Mouse (Mus musculus) hindbrain, embryonic 11.5 days (tissue): ENCODE measurements around the gene 2010003K11Rik. TPM values are rescaled to one million over a fixed set of nuclear protein-coding genes. Genes with fewer than 3 reads are reported as not detected.
A peak's percentile ranks its signal among the peaks of the same experiment; 100 is the strongest.

Experiments used
- ATAC-seq: fragments of 200-750 bp; cut with Nextera tagmentation; 2 replicates; pipeline ENCODE4 v1.8.0; 2017; ENCODE audit warnings: mild to moderate bottlenecking, moderate TSS enrichment, moderate library complexity; ENCODE audit not compliant: low FRiP score
- DNase-seq: peaks from one replicate; pipeline ENCODE4 v3.0.0-alpha.2; 2015; ENCODE audit warnings: low spot score
- H3K27ac ChIP-seq: fragments of 300-500 bp; sonication (generic); 2 replicates; pipeline ENCODE4 v1.5.1; 2014; ENCODE audit warnings: mild to moderate bottlenecking, low read depth, low read length
- H3K27me3 ChIP-seq: fragments of 300-500 bp; sonication (generic); 2 replicates; pipeline ENCODE4 v1.6.1; 2014; ENCODE audit warnings: mild to moderate bottlenecking, low read length, moderate library complexity, mixed read lengths; ENCODE audit not compliant: control insufficient read depth, insufficient read depth
- H3K36me3 ChIP-seq: fragments of 300-500 bp; sonication (generic); 2 replicates; pipeline ENCODE4 v1.6.1; 2014; ENCODE audit warnings: mild to moderate bottlenecking, low read length, moderate library complexity, mixed read lengths; ENCODE audit not compliant: control insufficient read depth, insufficient read depth
- H3K4me1 ChIP-seq: fragments of 300-500 bp; sonication (generic); replicated peaks from 2 replicates; pipeline ENCODE4 v1.6.1; 2014; ENCODE audit warnings: low read length, mixed read lengths; ENCODE audit not compliant: control insufficient read depth, insufficient read depth
- H3K4me2 ChIP-seq: fragments of 300-500 bp; sonication (generic); replicated peaks from 2 replicates; pipeline ENCODE4 v1.6.1; 2014; ENCODE audit warnings: mild to moderate bottlenecking, low read depth, low read length
- H3K4me3 ChIP-seq: fragments of 300-500 bp; sonication (generic); 2 replicates; pipeline ENCODE4 v1.5.1; 2014; ENCODE audit warnings: low read depth, low read length
- H3K9ac ChIP-seq: fragments of 300-500 bp; sonication (generic); 2 replicates; pipeline ENCODE4 v1.6.1; 2014; ENCODE audit warnings: low read depth, low read length
- H3K9me3 ChIP-seq: fragments of 300-500 bp; sonication (generic); 2 replicates; pipeline ENCODE4 v1.6.1; 2016; ENCODE audit warnings: low read length; ENCODE audit not compliant: control insufficient read depth
- WGBS: fragments of 180-500 bp; shearing (Covaris S2); extraction: QIAGEN DNeasy Blood & Tissue Kit; methylation state at CpG from one replicate; pipeline ENCODE4 v1.1.7; 2014; 5-methylcytosine and 5-hydroxymethylcytosine counted together
- polyA plus RNA-seq: library from polyadenylated mRNA; unstranded; fragments of >200 nt; fragmentation: Nextera tagmentation; extraction: Ambion mirVana; gene quantifications from 2 replicates; pipeline ENCODE4 v1.2.1, GENCODE M21; 2014

Gene 2010003K11Rik
- polyA plus RNA-seq, 1 experiment from 2014 or later = not detected

DNA sequence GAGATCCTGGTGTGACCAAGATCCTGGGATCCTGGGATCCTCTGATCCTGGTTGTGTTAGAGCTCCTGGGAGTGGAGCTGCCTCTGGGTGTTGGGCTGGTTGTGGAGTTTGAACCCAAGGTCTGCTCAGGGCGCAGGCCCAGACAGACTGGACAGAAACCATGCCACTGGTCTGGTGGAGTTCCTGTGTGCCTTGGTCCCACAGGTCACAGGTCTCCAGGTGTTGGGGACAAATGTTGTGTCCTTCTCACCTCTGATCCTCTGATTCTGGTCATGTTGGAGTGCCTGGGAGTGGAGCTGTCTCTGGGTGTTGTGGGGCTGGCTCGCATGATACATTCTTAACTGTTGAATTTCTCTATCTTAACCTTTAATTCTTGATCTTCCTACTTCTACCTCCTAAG lies 36.3 kb upstream of the 2010003K11Rik start:
- WGBS = 91% methylated on average over 2 of the region's 2 CpGs
- no peak overlapping the region for H3K4me3 ChIP-seq

DNA sequence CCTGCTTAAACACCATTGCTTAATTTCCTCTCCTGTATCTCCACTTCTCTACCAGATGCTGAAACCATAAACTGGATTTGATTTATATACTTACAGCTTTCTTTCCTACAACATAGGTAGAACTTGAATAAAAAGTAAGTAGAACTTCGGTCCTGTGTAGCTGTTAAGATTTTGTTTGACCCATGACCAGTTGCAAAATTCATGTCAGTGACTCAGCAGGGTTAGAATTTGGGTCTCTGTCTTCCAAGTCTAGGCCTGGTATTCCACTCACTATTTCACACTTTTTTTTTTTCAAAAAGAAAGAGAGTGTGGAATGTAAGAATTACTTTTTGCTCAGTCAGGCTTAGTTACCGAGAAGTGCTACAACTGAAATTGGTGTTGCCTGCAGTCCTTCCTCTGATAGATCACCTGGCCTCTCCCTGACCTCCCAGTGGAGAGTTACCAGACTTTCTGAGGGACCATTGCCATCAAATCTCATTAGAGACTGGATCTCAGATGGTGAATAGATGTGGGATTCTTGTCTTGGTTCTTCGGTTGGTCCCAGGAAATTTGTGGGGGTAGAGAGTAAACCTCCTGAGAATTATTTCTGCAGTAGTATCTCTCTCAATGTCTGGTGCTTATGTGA lies 23.2 kb upstream of the 2010003K11Rik start:
- H3K4me3 ChIP-seq = no peak overlapping the region
- no peak overlapping the region for H3K4me2 ChIP-seq
- H3K4me1 ChIP-seq = no peaks in the 10 kb centered on the region
- no peak for ATAC-seq
- H3K9me3 ChIP-seq = no peaks in the 10 kb centered on the region
- no peak overlapping the region for H3K9ac ChIP-seq
- 84% methylated on average over 3 of the region's 3 CpGs for WGBS
- H3K27me3 ChIP-seq = no peaks in the 10 kb centered on the region
- no peak for DNase-seq
- no peaks in the 10 kb centered on the region for H3K36me3 ChIP-seq
- no peak overlapping the region for H3K27ac ChIP-seq

More for the DNA sequence above, 36.3 kb upstream of the 2010003K11Rik start:
- Histone ChIP-seq H3K4me1 (no peaks in the 10 kb centered on the region), H3K36me3 (no peaks in the 10 kb centered on the region), H3K27ac (no peak overlapping the region), H3K9ac (no peak overlapping the region), H3K4me2 (no peak overlapping the region), H3K27me3 (no peaks in the 10 kb centered on the region), H3K9me3 (no peaks in the 10 kb centered on the region)
- no peak for ATAC-seq
- no peak for DNase-seq

DNA sequence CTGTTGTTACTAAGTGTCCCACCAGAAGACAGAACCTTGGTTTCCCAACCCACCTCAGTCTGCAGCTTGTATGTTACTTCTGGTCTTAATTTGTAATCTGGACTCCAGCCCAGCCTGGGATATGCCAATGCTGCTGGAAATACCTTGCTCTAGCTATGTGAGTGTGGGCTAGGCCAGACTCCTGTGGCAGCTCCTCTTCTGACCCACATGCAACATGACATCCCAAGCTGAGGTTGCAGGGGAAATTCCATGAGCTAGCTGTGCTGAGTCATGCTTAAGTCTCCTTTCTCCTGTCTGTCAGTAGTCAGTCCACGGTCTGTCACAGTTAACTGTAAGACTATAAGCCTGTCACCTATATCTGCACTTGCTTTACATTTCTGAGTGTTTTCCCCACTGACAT lies 19.1 kb upstream of the 2010003K11Rik start:
- Histone ChIP-seq H3K36me3 (no peaks in the 10 kb centered on the region), H3K4me1 (no peaks in the 10 kb centered on the region), H3K4me3 (no peak overlapping the region), H3K27me3 (no peaks in the 10 kb centered on the region), H3K27ac (no peak overlapping the region), H3K9ac (no peak overlapping the region), H3K4me2 (no peak overlapping the region), H3K9me3 (no peaks in the 10 kb centered on the region)
- ATAC-seq (no peak), DNase-seq (no peak)
- WGBS = 85% methylated on average over 1 of the region's 1 CpGs

DNA sequence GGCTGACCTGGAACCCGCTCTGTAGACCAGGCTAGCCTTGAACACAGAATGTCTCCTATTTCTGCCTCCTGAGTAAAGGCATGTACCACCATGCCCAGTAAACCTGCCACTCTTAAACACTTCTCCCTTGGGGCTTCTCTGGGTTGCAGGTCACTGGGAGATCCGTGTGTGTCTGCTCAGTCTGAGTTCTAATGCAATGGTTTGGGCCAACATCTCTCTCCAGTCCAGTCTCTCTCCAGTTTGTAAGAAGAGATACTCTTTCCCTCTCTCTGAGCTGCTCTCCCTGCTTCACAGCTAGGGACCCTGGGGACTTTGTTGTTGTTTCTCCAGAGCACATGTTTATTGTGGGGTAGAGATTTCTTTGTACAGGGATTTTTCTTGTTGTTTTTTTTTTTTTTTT lies 17.9 kb upstream of the 2010003K11Rik start:
- H3K4me1 ChIP-seq = no peaks in the 10 kb centered on the region
- no peak overlapping the region for H3K4me2 ChIP-seq
- no peaks in the 10 kb centered on the region for H3K9me3 ChIP-seq
- 69% methylated on average over 2 of the region's 2 CpGs for WGBS
- ATAC-seq = no peak
- no peaks in the 10 kb centered on the region for H3K36me3 ChIP-seq
- H3K27me3 ChIP-seq = no peaks in the 10 kb centered on the region
- no peak overlapping the region for H3K4me3 ChIP-seq
- no peak for DNase-seq
- no peak overlapping the region for H3K9ac ChIP-seq
- H3K27ac ChIP-seq = no peak overlapping the region

DNA sequence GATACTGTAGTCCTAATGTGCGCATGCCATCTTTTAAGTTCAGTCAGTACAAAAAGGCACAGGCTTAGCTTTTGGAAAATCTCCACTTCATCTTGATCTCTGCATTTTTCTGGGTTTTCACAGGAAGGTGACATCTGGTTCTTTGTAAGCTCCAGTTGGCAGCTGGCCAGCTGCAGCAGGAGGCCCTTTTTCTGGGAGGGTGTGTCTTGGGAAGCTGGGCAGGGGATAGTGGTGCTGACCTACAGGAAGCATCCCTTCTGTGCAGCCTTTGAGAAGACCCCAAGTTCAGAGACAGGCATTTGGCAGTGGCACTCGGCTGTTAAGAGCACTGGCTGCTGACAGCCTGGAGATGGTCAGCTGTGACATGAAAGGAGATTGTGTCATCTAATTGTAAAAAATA lies 17.4 kb upstream of the 2010003K11Rik start:
- ATAC-seq (no peak), DNase-seq (peak; percentile 38)
- H3K27me3 ChIP-seq = no peaks in the 10 kb centered on the region
- H3K9me3 ChIP-seq = no peaks in the 10 kb centered on the region
- H3K4me3 ChIP-seq = no peak overlapping the region
- WGBS = 64% methylated on average over 2 of the region's 2 CpGs
- no peak overlapping the region for H3K27ac ChIP-seq
- no peak overlapping the region for H3K4me2 ChIP-seq
- H3K9ac ChIP-seq = no peak overlapping the region
- H3K36me3 ChIP-seq = no peaks in the 10 kb centered on the region
- H3K4me1 ChIP-seq = no peaks in the 10 kb centered on the region

DNA sequence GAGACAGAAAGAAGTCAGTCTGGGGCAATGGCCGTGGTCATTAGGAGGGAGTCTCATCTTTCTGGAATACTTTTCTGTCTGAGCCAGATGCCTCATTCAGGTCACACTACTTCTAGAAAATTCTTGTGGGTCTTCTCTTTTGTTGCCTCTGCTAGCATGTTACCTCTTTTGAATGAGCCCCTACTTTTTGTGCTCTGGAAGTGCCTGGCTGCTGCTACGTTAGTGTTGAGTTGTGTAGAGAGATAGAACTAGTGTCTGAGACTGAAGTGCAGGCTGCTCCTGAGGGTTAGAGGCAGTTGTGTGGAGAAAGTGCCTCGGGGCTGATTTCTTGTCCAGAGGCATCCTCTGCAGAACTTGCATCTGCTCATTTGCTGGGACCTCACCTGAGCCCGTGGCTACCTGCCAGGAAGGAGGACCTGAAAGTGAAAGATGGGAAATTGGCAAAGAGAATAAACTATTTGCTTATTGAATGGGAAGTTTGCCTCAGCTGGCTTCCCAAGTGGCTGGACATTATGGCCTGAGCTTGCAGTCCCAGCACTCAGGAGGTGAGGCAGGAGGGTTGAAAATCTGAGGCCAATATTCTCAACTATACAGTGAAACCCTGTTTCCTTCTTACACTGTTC lies 15.0 kb upstream of the 2010003K11Rik start:
- H3K9ac ChIP-seq = no peak overlapping the region
- H3K27me3 ChIP-seq = no peaks in the 10 kb centered on the region
- no peaks in the 10 kb centered on the region for H3K9me3 ChIP-seq
- DNase-seq (no peak), ATAC-seq (no peak)
- no peak overlapping the region for H3K4me2 ChIP-seq
- no peaks in the 10 kb centered on the region for H3K4me1 ChIP-seq
- WGBS = 70% methylated on average over 4 of the region's 4 CpGs
- no peak overlapping the region for H3K27ac ChIP-seq
- no peaks in the 10 kb centered on the region for H3K36me3 ChIP-seq
- H3K4me3 ChIP-seq = no peak overlapping the region

DNA sequence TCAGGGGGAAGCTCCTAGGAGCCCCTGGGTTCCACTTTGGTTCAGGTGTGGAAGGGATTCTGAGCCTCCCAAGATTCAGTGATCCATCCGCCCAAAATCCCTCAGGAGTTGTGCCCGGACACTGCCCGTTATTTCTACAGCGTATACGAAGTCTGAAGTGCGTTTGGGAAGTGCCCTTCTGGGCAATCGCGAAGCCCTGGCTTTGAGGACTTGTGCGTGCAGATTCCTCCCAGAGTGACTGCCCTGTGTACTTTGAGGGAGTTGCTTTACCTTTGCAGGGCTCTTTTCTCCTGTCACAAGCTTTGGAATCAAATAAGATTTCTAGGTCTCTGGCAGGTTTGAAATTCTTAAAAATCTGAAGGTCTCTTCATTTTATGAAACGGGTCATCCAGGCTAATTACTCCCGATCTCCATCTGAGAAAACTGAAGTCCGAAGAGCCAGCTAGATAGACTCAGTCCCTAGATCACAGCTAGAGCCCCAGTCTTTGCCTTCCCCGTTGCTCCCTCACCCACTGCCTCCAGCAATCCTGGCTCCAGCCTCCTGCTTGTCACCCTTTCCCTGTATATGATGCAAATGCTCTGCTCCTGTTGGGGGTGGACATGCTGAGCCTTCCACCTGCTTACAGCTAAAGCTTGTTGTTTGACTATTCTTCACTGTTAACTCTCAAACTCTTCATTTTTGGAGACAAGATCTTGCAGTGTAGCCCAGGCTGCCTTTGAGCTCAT lies 12.9 kb upstream of the 2010003K11Rik start:
- no peaks in the 10 kb centered on the region for H3K9me3 ChIP-seq
- H3K27me3 ChIP-seq = no peaks in the 10 kb centered on the region
- H3K4me3 ChIP-seq = peak overlapping the region; percentile 70; the same call in 1 of the 2 replicates
- no peaks in the 10 kb centered on the region for H3K36me3 ChIP-seq
- no peak for DNase-seq
- WGBS = 11% methylated on average over 13 of the region's 13 CpGs
- ATAC-seq = no peak
- H3K4me1 ChIP-seq = no peaks in the 10 kb centered on the region
- no peak overlapping the region for H3K9ac ChIP-seq
- peak overlapping the region; percentile 62 for H3K4me2 ChIP-seq
- no peak overlapping the region for H3K27ac ChIP-seq

DNA sequence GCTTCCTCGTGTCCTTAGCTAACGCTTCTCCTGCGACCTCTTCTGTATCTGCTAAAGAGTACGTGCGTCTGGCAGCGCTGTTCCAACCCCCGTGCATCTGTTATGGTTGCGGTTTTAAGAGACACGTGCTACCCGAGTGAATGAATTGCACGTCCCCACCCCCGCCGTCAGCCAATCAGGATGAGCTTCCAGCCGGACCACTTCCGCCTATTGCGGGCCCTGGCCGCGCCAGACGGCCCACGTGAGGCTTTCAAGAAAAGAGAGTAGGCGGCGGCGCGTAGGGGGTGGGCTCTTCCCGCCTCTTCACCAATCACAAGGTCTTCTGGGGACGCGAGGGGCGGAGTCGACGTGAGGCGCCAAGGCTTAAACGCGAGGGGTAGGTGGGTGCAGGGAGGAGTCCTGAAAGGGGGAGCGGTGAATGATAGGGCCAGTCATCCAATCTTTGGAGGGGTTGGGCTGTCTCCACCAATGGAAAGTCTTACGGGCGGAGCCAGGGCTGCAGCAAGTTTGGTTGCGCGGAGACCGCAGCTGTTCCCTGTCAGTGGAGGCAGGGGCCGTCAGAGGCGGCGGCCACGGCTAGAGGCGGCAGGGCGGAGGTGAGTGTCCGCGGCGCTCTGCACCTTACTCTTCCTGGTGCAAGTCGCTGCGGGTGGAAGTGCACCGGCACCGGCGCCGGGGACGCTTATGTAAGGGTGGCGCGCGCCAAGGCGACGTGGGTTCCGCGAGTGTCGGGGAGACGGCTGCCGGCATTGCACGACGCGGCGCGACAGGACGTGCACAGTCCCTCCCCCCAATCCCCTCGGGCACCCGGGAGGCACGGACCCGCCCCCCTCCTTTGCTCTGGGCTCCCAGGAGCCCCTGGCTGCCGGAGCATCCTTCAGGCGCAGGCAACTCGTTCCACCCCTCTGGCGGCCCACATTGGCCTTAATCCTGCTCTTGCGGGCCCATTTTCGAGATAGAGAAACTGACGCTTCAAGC lies 11.9 kb upstream of the 2010003K11Rik start, which contains the start of gene Pcx:
Gene Pcx, plus strand, starts transcription at position 487 of the 978 bp plus-strand sequence.
- H3K9me3 ChIP-seq = no peaks in the 10 kb centered on the region
- peak within 1 kb of the TSS; percentile 73 for H3K4me2 ChIP-seq
- DNase-seq = peak; percentile 99
- H3K4me3 ChIP-seq = peak within 1 kb of the TSS; percentile 70
- peak; percentile 100 for ATAC-seq
- no peaks in the 10 kb centered on the region for H3K4me1 ChIP-seq
- peak within 1 kb of the TSS; percentile 49; the same call in 1 of the 2 replicates for H3K9ac ChIP-seq
- H3K36me3 ChIP-seq = no peaks in the 10 kb centered on the region
- H3K27me3 ChIP-seq = no peaks in the 10 kb centered on the region
- WGBS = under 1% methylated on average over 78 of the region's 82 CpGs
- H3K27ac ChIP-seq = peak within 1 kb of the TSS; percentile 54; the same call in 1 of the 2 replicates
